ENCODE assay signal across 8 mouse cellular contexts in the genomic region with DNA sequence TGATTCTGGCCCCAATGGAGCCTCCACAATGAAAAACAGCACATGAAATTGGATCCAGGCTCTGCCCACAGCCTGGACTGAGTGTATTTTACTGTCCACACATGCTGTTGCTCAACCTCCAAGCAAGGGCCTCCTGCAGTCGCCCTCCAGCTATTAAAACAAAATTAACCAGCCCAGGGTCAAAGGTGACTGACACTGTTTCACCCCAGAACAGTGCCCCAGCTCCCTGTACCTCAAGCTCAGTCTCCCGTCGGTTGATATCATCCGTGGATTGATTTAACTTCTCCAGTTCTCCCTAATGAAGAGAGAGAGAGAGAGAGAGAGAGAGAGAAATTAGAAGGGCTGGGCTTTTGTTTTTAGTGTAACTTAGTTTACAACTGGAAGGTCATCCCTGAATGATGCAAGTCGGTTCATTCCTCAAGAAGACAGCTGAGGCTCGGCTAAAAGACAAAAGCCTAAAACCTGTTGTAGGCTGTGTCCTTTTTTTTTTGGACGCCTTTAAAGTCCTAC. TPM values are rescaled to one million over a fixed set of nuclear protein-coding genes. Genes with fewer than 3 reads are reported as not detected.
A peak's percentile ranks its signal among the peaks of the same experiment; 100 is the strongest.
DNase-seq lines count a peak whose midpoint lies in the region; ATAC-seq and TF ChIP-seq lines count a peak whose summit lies in the region.

No protein-coding gene starts in this region.

- no peak for ATAC-seq in forebrain, embryonic 16.5 days
- peak; percentile 66 for ATAC-seq in kidney, embryonic 14.5 days (ENCODE audit: low FRiP score, low TSS enrichment)
- no peak for ATAC-seq in inflammation-experienced regulatory T-cells, adult 6 months

- H3K4me2 ChIP-seq in forebrain, embryonic 16.5 days (ENCODE audit: low read length): peak overlapping the region; percentile 58
- H3K4me2 ChIP-seq in kidney, embryonic 14.5 days (replicated peaks; ENCODE audit: low read depth, low read length): peak overlapping the region; percentile 99; the same call in 1 of the 2 replicates

- peaks cover 3% of the 10 kb centered on the region for H3K36me3 ChIP-seq in forebrain, embryonic 16.5 days (ENCODE audit: control insufficient read depth, insufficient read depth)
- H3K36me3 ChIP-seq in kidney, embryonic 14.5 days (ENCODE audit: control insufficient read depth, insufficient read depth, low read length): no peaks in the 10 kb centered on the region
- H3K36me3 ChIP-seq in midbrain, embryonic 10.5 days: no peaks in the 10 kb centered on the region

- H3K27me3 ChIP-seq in forebrain, embryonic 16.5 days (replicated peaks; ENCODE audit: control insufficient read depth, insufficient read depth, low read length): no peaks in the 10 kb centered on the region
- H3K27me3 ChIP-seq in kidney, embryonic 14.5 days (ENCODE audit: control insufficient read depth, insufficient read depth, low read length): no peaks in the 10 kb centered on the region
- H3K27me3 ChIP-seq in midbrain, embryonic 10.5 days (ENCODE audit: low read depth, poor library complexity, severe bottlenecking): peaks cover 46% of the 10 kb centered on the region

- H3K4me1 ChIP-seq in lung, adult 2 months (ENCODE audit: control insufficient read depth, insufficient read depth, low read length): peaks cover 10% of the 10 kb centered on the region
- peaks cover 32% of the 10 kb centered on the region for H3K4me1 ChIP-seq in forebrain, embryonic 16.5 days (replicated peaks; ENCODE audit: control insufficient read depth, insufficient read depth, low read length)
- peaks cover 29% of the 10 kb centered on the region for H3K4me1 ChIP-seq in kidney, embryonic 14.5 days (ENCODE audit: control insufficient read depth, insufficient read depth, low read length)
- peaks cover 30% of the 10 kb centered on the region for H3K4me1 ChIP-seq in midbrain, embryonic 10.5 days

- 43% methylated on average over 7 of the region's 7 CpGs for WGBS in lung, adult 2 months
- WGBS in forebrain, embryonic 16.5 days: 45% methylated on average over 7 of the region's 7 CpGs
- WGBS in kidney, embryonic 14.5 days: 15% methylated on average over 7 of the region's 7 CpGs
- WGBS in midbrain, embryonic 10.5 days: 31% methylated on average over 7 of the region's 7 CpGs

- TF ChIP-seq POLR2A in lung, adult 2 months (IDR thresholded peaks at IDR 0.05; ENCODE audit: borderline replicate concordance, extremely low read depth, low read depth, low read length): no peak

- DNase-seq in lung, adult 2 months: no peak
- no peak for DNase-seq in lung, postnatal 14 days
- DNase-seq in midbrain, embryonic 10.5 days (ENCODE audit: low spot score): peak; percentile 32
- no peak for DNase-seq in layer of hippocampus, postnatal 10 days (ENCODE audit: low spot score in 2 of 2)
- DNase-seq in right cerebral cortex, postnatal 14 days: no peak

- H3K9me3 ChIP-seq in forebrain, embryonic 16.5 days (ENCODE audit: control insufficient read depth, low read length): no peaks in the 10 kb centered on the region
- no peaks in the 10 kb centered on the region for H3K9me3 ChIP-seq in kidney, embryonic 14.5 days (ENCODE audit: control insufficient read depth, low read length)
- H3K9me3 ChIP-seq in midbrain, embryonic 10.5 days (replicated peaks): no peaks in the 10 kb centered on the region

- H3K27ac ChIP-seq in forebrain, embryonic 16.5 days (ENCODE audit: low read length): no peak overlapping the region
- H3K27ac ChIP-seq in kidney, embryonic 14.5 days (ENCODE audit: low read depth, low read length): peak overlapping the region; percentile 1; the same call in 1 of the 2 replicates
- H3K27ac ChIP-seq in midbrain, embryonic 10.5 days (replicated peaks): no peak overlapping the region

- TF ChIP-seq CTCF in lung, adult 2 months (IDR thresholded peaks at IDR 0.05; ENCODE audit: insufficient read depth, low read length): no peak

- H3K4me3 ChIP-seq in lung, adult 2 months (replicated peaks; ENCODE audit: extremely low read depth, low read depth, low read length): peak overlapping the region; percentile 14
- H3K4me3 ChIP-seq in forebrain, embryonic 16.5 days (replicated peaks; ENCODE audit: low read length): peak overlapping the region; percentile 82
- H3K4me3 ChIP-seq in kidney, embryonic 14.5 days (ENCODE audit: low read length): peak overlapping the region; percentile 79; the same call in 1 of the 2 replicates
- no peak overlapping the region for H3K4me3 ChIP-seq in midbrain, embryonic 10.5 days

- H3K9ac ChIP-seq in forebrain, embryonic 16.5 days (replicated peaks; ENCODE audit: low read depth, low read length): 0 out of 2 replicates have a peak overlapping the region, but pooled peaks have one; percentile 36
- H3K9ac ChIP-seq in kidney, embryonic 14.5 days (ENCODE audit: low read depth, low read length): no peak overlapping the region

RNA-seq across cellular contexts. Expression of a gene that starts 2.0 kb away (rescaled TPM):
- 40.9 and 50.1 TPM in 2 replicates for polyA plus RNA-seq in lung, adult 2 months (2012; rRNA removed)
- polyA plus RNA-seq in forebrain, embryonic 16.5 days (2015; fragmentation: Nextera tagmentation; extraction: Ambion mirVana): 120 and 128 TPM in 2 replicates
- polyA plus RNA-seq in kidney, embryonic 14.5 days (2014; fragmentation: Nextera tagmentation; extraction: Ambion mirVana): 6.7 and 14.3 TPM in 2 replicates
- 17.3 and 22.8 TPM in 2 replicates for polyA plus RNA-seq in midbrain, embryonic 10.5 days (2016; fragmentation: Nextera tagmentation; extraction: Ambion mirVana)
- 10 to 100 TPM in 1 of 3 experiments, 1 to 10 TPM in 2; 5.4 to 11.5 (median 7.1) TPM for polyA plus RNA-seq in inflammation-experienced regulatory T-cells, adult 6 months (2017; shearing (Covaris generic))
- total RNA-seq in layer of hippocampus, postnatal 10 days (2021): 100 to 1,000 TPM; 120 to 125 TPM
